Mouse (Mus musculus) lung, postnatal 14 days (tissue): Measurements from ENCODE around the gene Cmtr1.
"Not testable (repeated sequence)": the region's sequence is repeated elsewhere in the genome, so short reads cannot be mapped to it uniquely, and the experiment has no call there.

Source experiments
- DNase-seq: peaks from one replicate; pipeline ENCODE4 v3.0.0; 2021

The Cmtr1 gene

DNA sequence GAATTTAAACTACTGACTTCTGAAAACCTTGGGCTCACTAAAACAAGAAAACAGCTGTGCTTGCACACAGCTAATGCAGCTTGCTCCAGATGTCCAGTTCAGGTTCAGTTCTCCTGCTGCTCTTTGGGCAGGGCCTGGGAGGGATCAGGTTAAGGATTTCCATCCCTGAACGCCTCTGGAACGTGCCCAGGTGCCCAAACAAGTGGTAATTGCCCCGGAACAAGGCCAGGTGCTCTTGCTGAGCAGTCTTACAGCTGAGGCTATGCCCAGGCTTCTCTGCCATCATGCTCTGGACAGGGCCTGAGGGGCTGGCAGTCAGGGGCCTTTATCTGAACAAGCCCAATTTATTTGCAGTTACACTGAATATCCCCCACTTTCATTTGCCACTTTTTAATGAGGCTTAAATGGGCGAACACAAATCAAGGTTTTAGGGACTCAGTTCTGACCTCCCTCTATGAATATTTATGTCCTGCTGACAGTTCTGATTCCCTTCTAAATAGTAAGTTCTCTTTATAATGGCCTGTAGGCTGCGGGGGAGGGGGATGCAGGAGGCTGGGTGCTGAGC lies 46.7 kb downstream of the Cmtr1 start:
- DNase-seq = no peak

DNA sequence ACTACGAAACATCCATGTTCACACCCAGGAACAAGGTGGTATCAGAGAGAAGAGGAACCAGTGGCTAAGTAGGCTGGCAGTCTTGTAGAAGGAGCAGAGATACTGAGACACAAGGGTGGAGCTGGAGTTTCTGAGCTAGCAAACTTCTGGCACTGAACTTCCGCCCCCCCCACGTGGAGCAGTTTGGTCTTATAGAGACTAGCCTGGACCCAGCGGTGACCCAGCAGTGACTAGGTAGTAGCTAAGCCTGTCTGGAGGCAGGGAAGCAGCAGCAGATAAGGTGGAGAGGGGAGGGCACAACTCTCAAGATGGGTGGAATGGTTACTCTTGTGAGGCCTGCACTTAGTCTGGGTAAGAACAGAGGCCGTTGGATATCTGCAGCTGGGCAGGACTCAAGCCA lies 48.4 kb downstream of the Cmtr1 start:
- DNase-seq = no peak

DNA sequence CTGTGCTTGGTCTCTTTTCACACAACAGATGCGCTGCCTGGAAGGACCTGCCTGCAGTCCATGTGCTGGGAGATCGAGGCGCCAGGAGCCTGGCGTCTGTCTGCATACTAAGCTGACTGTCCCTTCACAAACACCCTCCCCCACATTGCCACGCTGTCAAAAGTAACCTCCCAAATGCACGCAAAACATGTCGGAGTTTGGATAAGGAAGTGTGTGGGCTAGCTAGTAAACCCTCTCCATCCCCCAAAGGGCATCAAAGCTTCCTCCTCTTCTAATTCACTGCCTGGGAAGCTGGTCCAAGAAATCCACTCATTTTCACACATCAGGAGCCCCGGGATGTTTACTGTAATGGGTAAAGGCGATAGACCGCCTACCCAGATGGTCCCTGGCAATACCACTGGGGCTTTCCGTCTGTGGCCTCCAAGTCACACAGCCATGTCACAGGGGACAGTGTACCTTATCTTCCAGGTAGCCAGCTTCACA lies 50.2 kb downstream of the Cmtr1 start:
- no peak for DNase-seq

DNA sequence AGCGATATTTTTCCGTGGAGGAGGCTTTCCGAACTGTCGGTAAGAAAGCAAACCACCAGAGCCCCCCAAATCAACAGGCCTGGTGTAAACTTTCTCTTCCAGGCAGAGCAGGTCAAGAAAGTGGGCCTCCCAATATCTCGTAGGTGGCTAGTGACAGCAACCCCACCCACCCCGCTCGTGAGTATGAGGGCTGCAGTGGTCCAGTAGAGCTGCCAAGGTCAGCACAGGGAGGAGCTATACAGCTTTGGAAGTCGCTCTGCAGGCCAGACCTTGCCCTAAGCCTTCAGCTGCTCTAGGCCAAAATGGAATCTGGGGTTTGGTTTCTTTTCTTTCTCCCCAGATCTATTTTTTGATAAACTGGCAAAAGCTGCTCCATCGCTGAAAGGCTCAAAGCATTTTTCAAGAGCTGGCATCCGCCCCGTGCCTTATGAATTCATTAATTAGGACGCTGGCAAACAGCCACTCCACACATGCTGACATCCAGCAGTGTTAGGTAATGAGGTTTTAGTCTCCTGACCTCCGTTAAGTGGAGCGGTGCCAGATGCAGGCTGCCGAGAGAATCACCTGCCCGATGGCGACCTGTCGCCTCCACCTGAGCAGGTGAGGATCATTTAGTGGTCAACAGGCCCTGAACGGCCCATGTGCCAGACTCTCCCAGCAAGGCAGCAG lies 50.8 kb downstream of the Cmtr1 start:
- peak; percentile 15 for DNase-seq

DNA sequence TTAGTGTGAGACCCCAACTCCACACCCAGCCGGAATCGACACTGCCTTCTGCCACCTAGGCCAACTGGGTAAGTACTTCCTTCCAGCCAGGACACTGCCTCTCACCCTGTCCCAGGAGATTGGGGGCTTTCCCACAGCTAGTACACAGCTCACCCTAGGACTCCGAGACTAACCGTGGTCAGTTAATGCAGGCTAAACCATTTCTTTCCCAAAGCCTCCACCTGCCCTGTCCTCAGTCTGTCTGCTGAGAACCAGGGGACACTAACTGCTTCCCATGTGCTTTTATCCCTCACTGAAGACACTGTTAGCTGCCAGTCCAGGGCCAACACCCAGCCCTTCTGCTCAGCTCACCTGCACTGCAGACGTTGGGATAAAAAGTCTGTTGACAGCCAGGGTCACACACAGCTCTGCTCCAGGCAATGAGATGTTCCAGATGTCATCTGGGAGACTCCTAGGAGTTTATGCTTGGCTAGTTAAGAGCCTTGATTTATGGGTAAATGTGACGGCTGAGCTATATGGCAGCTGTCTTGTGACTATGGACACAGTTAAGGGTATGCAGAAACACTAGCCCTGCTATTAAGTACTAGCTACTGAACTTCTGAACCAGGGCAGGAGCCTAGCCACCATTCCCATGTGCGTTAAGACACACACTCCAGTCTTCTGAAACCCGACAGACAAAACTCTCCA lies 51.5 kb downstream of the Cmtr1 start:
- DNase-seq = no peak

DNA sequence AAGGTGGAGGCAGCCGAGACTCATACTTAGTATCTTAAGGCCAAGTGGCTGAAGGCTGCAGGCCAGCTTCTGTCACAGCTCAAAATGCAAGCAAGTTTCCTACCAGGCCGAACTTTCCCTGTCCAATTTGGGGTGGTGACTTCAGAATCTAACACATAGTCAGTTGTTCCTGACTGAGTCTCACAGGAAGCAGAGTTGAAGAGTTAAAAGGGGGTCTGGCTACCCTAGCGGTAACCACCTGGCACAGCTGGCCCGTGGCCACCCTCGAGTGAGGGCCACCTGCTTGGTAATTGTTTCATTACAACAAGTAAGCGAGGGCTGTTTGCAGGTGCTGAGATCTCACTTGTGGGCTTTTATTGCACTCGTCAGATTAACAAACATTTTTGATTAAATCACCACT lies 52.2 kb downstream of the Cmtr1 start:
- no peak for DNase-seq

DNA sequence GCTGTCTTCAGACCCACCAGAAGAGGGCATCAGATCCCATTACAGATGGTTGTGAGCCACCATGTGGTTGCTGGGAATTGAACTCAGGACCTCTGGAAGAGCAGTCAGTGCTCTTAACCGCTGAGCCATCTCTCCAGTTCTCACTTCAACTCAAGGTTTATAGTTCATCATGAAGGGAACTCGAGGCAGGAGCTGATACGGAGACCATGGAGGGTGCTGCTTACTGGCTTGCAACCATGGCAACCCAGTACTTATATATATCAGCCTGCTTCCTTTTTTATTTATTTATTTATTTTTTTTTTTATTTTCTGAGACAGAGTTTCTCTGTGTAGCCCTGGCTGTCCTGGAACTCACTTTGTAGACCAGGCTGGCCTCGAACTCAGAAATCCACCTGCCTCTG lies 53.3 kb downstream of the Cmtr1 start:
- DNase-seq = not testable (repeated sequence)

DNA sequence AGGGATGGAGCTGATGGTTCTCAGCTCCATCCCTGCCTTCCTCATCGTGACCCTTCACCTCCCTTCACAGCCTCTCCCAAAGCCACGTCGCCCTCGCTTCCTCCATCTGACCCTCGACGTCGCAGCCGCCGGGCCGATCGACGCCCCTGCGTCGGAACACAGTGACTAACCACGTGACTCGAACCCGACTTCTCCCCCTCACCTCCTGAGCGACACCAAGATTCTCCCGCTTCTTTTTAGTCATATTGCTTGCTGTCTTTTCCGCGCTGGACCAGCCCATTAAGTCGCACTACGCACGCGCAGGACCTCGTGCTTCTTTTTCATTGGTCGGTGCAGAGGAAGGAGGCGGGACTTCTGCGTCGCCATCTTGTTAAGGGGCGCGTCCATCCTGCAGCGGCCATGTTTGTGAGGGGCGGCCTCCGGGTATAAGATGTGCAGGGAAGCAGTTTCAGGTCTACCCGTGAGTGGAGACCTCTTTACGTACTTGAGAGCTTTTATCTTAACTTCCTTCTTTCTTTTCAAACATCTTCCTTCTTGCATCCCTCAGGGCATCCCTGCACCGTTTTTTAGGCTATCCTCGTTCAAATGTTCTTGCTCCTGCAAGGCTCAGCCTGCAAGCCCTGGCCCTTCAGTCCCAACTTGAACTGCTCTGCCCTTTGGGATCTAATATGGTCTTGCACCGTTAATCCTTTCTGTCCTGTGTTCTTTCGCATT lies 56.5 kb downstream of the Cmtr1 start, which contains the start of gene Ccdc167:
Gene Ccdc167 (minus strand): TSS at position 313 of the 714 bp plus-strand sequence.
- DNase-seq = peak; percentile 96

DNA sequence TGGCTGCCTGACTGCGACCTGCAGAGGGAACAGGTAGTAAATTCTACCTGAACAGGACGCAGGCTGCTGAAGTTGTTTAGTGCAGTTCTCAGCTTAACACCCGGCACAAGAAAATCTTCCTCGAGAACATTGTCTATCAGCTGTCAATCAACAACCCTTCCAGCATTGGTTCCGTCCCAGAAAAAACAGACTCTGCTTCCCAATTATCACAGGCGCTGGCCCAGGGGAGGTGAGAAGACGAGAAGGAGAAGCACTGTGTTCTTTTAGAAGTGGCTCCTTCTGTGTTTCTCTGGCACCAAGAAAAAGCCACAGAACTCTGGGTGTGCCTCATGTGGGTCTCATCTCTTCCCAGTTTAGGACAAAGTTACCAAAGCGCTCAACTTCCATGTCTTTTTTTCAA lies 58.3 kb downstream of the Cmtr1 start:
- no peak for DNase-seq

DNA sequence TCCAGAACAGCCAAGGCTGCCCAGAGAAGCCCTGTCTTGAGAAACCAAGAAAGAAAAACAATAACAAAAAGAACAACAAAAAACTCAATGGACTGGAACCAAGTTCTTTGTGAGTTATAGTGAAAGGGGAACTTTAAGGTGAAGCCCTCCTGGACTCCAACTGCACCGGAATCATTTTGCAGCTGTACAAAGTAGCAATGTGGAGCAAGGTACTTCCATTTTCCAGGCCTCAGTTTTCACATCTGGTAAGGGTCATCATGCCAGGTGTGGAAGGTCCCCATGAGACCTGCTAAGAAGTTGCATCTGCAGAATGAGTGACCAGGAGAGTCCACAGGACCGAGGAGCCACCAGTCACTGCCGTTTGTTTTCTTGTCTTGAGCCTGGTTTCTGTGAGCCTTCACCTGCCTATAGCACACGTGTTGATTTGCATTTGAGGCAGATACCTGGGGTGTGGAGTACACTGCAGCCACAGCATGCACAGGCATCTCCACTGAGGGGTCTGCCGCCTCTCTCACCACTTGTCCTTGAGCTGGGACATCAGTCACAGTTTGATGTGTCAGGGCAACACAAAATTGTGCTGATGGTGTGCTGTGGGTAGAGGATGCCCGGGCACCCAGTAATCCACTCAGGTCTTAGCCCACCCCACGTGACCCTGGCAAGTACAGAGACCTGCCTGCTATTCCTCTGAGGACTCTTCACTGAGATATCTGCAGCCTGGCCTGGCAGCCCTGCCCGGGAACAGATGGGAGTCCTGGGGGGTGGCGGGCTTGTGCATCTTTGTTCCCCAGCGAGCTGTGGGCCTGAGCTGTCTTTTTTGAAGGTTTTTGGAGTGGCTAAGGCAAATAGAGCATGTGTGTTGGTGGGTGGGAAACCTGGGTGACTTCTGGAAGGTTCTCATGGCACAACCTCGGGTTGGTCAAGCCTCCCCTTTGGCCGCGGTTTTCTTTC lies 59.5 kb downstream of the Cmtr1 start:
- DNase-seq = no peak

DNA sequence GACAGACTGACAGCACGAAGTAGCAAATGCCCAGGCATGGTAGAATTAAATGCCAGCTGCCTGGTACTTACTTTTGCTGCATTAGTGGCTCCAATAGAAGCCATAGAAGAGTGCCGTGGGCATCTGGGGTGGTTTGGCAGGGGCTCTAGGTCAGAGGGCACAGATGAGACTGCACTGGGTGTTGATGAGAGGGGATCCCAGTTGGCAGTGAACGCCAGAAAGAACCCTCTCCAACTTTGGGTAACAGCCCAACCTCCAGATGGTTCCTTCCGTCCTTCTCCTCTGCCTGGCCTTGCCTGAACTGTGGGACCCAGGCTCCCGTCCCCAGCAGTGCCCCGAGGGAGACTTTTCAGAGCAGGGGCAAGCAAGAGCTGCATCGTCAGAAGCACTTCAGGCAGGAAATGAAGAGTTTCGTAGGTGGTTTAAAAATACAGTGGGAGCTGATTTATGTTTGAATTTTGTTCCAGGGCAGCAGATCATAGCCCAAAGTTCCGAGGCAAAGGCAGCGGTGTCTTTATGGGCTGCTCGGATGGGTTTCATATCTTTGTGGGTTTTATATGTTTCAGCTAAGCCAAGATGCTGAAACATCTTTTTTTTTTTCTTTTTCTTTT lies 60.5 kb downstream of the Cmtr1 start:
- no peak for DNase-seq

DNA sequence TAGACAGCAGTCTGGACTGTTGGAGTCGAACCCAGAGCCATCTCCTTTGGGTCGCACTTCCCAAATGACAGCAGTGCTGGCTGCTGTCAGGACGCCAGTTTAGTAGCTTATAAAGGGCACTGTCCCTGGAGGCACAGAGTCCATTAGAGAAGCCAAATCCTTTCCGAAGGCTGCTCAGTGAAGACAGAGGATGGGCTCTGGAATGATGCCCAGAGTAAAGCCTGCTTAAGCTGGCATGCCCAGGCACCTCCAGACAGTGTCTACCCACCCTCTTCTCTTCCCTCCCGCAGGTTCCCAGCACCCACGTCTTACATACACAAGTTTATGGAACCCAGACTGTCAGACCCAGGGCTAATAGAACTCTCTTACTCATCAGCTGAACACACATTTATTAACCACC lies 64.2 kb downstream of the Cmtr1 start:
- DNase-seq = no peak

DNA sequence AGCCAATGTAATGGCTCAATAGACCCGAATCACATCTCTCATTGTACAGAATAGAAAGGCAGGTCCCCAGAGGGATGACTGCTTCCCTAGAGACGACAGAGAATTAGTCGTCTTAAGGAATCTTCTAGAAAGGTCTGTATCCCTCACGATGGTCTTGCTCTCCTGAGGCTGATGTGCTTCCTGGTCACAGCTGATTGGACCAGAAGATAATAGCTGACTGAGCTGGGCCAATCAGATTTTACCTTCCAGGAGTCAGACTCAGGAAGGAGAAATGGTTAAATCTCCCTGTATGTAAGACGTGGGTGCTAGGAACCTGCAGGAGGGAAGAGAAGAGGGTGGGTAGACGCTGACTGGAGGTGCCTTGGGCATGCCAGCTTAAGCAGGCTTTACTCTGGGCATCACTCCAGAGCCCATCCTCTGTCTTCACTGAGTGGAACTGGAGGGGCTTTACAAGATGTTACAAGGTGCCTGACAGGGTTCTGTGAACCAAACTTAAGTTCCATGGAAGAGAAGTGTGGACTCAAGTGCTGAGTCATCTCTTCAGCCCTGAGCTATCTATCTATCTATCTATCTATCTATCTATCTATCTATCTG lies 64.7 kb downstream of the Cmtr1 start:
- no peak for DNase-seq

DNA sequence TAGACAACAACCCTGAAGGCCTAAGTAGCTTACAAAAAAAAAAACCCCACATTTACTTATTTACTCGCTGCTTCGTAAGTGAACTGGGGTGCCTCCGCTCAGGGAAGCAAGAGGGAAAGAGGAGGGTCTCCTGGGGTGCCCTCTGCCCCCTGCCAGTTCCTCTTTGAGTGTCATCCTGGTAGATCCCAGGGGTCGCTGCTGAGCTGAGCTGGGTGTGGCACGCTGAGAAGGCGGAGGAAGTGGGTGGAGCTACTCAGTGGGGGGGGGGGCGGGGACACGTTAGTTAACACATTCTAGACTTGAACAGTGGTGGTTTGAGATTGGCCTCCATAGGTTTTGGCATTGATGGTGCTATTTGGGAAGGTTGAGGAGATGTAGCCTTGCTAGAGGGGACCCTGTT lies 67.7 kb downstream of the Cmtr1 start:
- DNase-seq = no peak

DNA sequence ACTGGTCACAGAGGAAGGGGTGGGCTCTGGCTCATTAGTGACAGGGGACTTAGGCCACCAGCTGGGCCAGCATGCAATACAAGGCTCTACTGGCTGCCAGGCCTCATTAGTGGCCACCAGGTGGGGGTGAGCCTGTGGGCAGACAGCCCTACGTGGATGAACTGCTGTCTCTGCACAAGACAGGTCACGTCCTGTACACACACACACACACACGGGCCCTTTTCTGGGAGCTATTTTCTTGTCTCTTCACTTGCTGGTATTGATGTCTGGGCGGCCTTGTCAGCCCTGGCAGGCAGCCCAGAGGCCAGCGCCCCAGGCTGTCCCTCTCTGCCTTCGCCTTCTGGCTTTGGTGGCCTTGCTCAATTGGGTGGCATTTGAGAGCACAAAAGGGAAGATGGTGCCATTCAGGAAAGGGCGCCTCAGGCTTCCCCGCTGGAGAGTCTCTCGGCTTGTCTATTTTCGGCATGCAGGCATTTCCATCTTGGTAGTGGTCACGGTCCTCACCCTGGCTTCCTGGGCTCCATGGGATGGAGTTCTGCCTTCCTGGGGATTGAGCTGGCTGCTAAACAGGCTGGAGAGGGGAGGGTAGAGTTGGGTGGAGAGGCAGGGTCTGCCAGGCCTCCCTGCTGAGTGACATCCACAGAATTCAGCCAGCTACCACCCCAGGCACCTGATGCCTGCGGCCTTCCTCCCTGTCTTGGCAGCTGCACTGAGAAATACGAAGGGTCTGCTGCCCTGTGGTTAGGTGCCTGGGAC lies 70.3 kb downstream of the Cmtr1 start:
- no peak for DNase-seq

DNA sequence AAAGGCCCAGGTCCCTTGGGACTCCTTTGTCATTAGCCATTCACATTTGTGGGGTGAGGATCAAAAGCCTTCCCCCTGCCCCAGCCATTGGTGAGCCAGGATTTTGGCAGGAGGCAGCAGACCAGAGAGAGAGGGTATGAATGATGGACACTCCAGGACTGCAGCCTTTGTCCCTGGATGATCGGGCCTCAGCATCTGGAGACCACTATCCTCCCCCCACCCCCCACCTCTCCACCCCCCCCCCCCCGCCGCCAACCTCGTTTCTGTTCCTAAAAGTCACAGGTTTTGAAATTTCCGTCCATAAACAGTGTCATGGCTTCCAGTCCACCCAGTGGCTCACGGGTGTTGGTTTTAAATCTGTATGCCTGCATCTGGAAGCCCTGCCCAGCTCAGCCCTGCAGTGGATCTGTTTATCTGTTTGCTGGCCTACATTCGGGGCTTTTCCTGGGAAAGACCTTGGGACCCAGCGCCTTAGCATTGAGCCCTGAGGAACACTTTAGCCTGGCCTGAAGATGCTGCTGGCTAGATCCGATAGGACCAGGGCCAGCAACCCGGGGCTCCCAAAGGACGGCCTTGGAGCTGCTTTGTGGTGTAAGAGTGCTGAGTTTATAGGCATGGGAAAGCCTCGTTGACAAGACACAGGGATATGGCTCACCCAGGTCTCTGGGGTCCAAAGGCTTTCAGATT lies 71.0 kb downstream of the Cmtr1 start:
- no peak for DNase-seq

DNA sequence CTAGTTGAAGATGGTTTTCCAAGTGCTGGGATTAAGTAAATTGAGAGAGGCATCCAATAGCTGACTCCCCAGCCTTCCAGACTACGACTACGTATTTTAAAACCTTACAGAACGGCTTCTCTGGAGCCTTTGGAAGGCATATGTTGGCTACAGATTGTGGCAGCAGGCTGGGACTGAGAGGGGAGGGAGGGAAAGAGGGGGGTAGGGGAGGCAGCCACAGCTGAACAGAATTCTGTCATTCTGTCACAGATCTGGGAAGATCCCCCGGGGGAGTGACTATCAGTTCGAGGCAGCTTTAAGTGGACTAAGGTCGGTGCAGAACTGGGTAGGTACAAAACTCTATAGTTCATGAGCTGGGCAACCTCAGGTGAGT lies 71.5 kb downstream of the Cmtr1 start:
- no peak for DNase-seq

DNA sequence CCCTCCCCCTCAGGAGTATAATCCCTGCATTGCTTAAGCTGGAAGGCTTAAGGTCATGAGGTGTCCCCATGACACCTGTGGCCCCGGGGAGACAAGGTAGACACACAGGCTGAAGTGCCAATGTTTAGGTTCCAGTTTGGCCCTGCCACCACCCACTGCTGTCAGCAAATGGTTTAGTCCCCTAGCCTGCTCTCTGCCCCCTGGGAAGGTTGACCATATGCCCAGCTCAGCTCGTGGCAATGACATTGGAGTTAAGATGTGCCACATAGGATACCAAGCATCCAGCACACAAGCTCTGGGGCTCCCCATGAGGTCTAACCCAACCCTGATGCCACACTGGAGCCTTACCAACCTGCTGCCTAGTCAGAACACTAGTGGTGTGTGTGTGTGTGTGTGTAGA lies 72.1 kb downstream of the Cmtr1 start:
- DNase-seq = no peak

DNA sequence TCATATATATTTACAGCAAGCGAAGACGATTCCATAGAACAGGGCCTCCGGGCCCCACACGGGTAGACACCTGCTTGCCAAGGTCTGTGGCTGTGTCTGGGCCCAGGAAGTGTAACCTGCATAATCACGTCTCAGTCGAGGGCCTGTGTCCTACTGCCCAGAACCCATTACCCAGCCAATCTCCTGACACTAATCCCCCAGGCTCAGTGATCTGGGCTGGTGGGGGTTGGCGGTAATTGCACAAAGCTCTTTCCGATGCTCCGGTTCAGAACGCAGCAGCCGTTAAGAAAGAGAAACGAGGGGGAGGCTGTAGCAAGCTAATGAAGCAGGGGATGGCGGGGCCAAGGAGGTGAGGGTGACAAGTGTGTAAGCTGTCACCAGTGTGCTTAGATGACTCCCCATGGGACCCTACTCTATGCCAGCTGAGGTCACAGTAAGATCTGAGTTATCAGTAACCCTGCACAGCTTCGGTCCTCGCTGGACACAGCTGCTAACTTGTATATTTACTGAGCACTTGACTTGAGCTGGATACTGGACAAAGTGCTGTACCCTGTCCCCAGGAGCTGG lies 76.1 kb downstream of the Cmtr1 start:
- DNase-seq = no peak
